Mouse (Mus musculus) midbrain, embryonic 14.5 days (tissue): ENCODE measurements around the gene Appl2. TPM values are rescaled to one million over a fixed set of nuclear protein-coding genes. Genes with fewer than 3 reads are reported as not detected.

Source experiments
- ATAC-seq: fragments of 200-750 bp; cut with Nextera tagmentation; 2 replicates; pipeline ENCODE4 v1.8.0; 2017; ENCODE audit warnings: moderate number of reproducible peaks, moderate library complexity; ENCODE audit not compliant: low FRiP score, low TSS enrichment
- DNase-seq: peaks from one replicate; pipeline ENCODE4 v3.0.0-alpha.2; 2015
- H3K27ac ChIP-seq: fragments of 300-500 bp; sonication (generic); replicated peaks from 2 replicates; pipeline ENCODE4 v1.5.1; 2014; ENCODE audit warnings: mild to moderate bottlenecking, low read depth, low read length, moderate library complexity
- H3K27me3 ChIP-seq: fragments of 300-500 bp; sonication (generic); 2 replicates; pipeline ENCODE4 v1.6.1; 2014; ENCODE audit warnings: low read length, control low read depth, mixed read lengths; ENCODE audit not compliant: control insufficient read depth, insufficient read depth
- H3K36me3 ChIP-seq: fragments of 300-500 bp; sonication (generic); 2 replicates; pipeline ENCODE4 v1.6.1; 2014; ENCODE audit warnings: low read length, control low read depth; ENCODE audit not compliant: control insufficient read depth, insufficient read depth
- H3K4me1 ChIP-seq: fragments of 300-500 bp; sonication (generic); 2 replicates; pipeline ENCODE4 v1.6.1; 2014; ENCODE audit warnings: mild to moderate bottlenecking, antibody characterized with exemption, low read length, control low read depth; ENCODE audit not compliant: control insufficient read depth, insufficient read depth
- H3K4me2 ChIP-seq: fragments of 300-500 bp; sonication (generic); 2 replicates; pipeline ENCODE4 v1.6.1; 2014; ENCODE audit warnings: mild to moderate bottlenecking, low read length, moderate library complexity
- H3K4me3 ChIP-seq: fragments of 300-500 bp; sonication (generic); replicated peaks from 2 replicates; pipeline ENCODE4 v1.5.1; 2014; ENCODE audit warnings: low read depth, low read length
- H3K9ac ChIP-seq: fragments of 300-500 bp; sonication (generic); replicated peaks from 2 replicates; pipeline ENCODE4 v1.6.1; 2014; ENCODE audit warnings: mild to moderate bottlenecking, low read length, moderate library complexity
- H3K9me3 ChIP-seq: fragments of 300-500 bp; sonication (generic); 2 replicates; pipeline ENCODE4 v1.6.1; 2016; ENCODE audit warnings: low read length, control low read depth, mixed read lengths; ENCODE audit not compliant: control insufficient read depth
- WGBS: fragments of 180-500 bp; shearing (Covaris S2); extraction: QIAGEN DNeasy Blood & Tissue Kit; methylation state at CpG from one replicate; pipeline ENCODE4 v1.1.7; 2014; 5-methylcytosine and 5-hydroxymethylcytosine counted together
- polyA plus RNA-seq: library from polyadenylated mRNA; unstranded; fragments of >200 nt; fragmentation: Nextera tagmentation; extraction: Ambion mirVana; gene quantifications from 2 replicates; pipeline ENCODE4 v1.2.1, GENCODE M21; 2014

The Appl2 gene
- 27.9 and 38.7 TPM in 2 replicates for polyA plus RNA-seq

- Histone ChIP-seq H3K4me3 (peak within 1 kb of the TSS; percentile 69), H3K9ac (peak within 1 kb of the TSS; percentile 67), H3K4me1 (peaks cover 23% of the 10 kb centered on the region), H3K27me3 (no peaks in the 10 kb centered on the region), H3K9me3 (no peaks in the 10 kb centered on the region), H3K4me2 (peak within 1 kb of the TSS; percentile 73), H3K36me3 (no peaks in the 10 kb centered on the region), H3K27ac (peak within 1 kb of the TSS; percentile 72)
- DNase-seq: peak; percentile 90
- under 1% methylated on average over 59 of the region's 59 CpGs for WGBS
- ATAC-seq: peak; percentile 96
Measured at GRCm38 (mm10) chr10:83648131-83649020, at the start of gene Appl2. Gene Appl2 (minus strand): TSS chr10:83648738.

GRCm38 (mm10) chr10:83696226-83696625 is 47.7 kb upstream of the Appl2 start:
- H3K9ac ChIP-seq: no peak overlapping the region
- 91% methylated on average over 4 of the region's 4 CpGs for WGBS
- no peaks in the 10 kb centered on the region for H3K27me3 ChIP-seq
- H3K9me3 ChIP-seq: no peaks in the 10 kb centered on the region
- H3K4me3 ChIP-seq: no peak overlapping the region
- no peak overlapping the region for H3K4me2 ChIP-seq
- H3K4me1 ChIP-seq: no peaks in the 10 kb centered on the region
- no peak for ATAC-seq
- H3K36me3 ChIP-seq: no peaks in the 10 kb centered on the region
- no peak for DNase-seq
- H3K27ac ChIP-seq: no peak overlapping the region

GRCm38 (mm10) chr10:83692175-83692895 is 43.8 kb upstream of the Appl2 start:
- Histone ChIP-seq H3K4me3 (no peak overlapping the region), H3K27ac (no peak overlapping the region), H3K9ac (no peak overlapping the region), H3K9me3 (no peaks in the 10 kb centered on the region), H3K4me2 (no peak overlapping the region), H3K4me1 (no peaks in the 10 kb centered on the region), H3K27me3 (no peaks in the 10 kb centered on the region), H3K36me3 (no peaks in the 10 kb centered on the region)
- ATAC-seq: no peak
- 87% methylated on average over 11 of the region's 11 CpGs for WGBS
- no peak for DNase-seq

- 95% methylated on average over 2 of the region's 2 CpGs for WGBS
- no peak for ATAC-seq
Measured at GRCm38 (mm10) chr10:83688215-83688614, 39.7 kb upstream of the Appl2 start.

GRCm38 (mm10) chr10:83681334-83681733 is 32.8 kb upstream of the Appl2 start:
- Histone ChIP-seq H3K27ac (no peak overlapping the region), H3K4me3 (no peak overlapping the region), H3K4me2 (no peak overlapping the region), H3K9me3 (no peaks in the 10 kb centered on the region), H3K4me1 (no peaks in the 10 kb centered on the region), H3K9ac (no peak overlapping the region), H3K36me3 (no peaks in the 10 kb centered on the region), H3K27me3 (no peaks in the 10 kb centered on the region)
- DNase-seq (peak; percentile 35), ATAC-seq (no peak)
- 53% methylated on average over 12 of the region's 12 CpGs for WGBS

More at GRCm38 (mm10) chr10:83688215-83688614, 39.7 kb upstream of the Appl2 start:
- H3K9me3 ChIP-seq: no peaks in the 10 kb centered on the region
- no peaks in the 10 kb centered on the region for H3K27me3 ChIP-seq
- no peaks in the 10 kb centered on the region for H3K36me3 ChIP-seq
- H3K27ac ChIP-seq: no peak overlapping the region
- no peak for DNase-seq
- H3K4me3 ChIP-seq: no peak overlapping the region
- H3K4me2 ChIP-seq: no peak overlapping the region
- H3K9ac ChIP-seq: no peak overlapping the region
- H3K4me1 ChIP-seq: no peaks in the 10 kb centered on the region

- no peak for DNase-seq
- no peak overlapping the region for H3K9ac ChIP-seq
- no peak for ATAC-seq
- no peaks in the 10 kb centered on the region for H3K9me3 ChIP-seq
- no peak overlapping the region for H3K27ac ChIP-seq
- H3K4me2 ChIP-seq: no peak overlapping the region
- no peak overlapping the region for H3K4me3 ChIP-seq
- 93% methylated on average over 4 of the region's 4 CpGs for whole genome bisulfite sequencing
- no peaks in the 10 kb centered on the region for H3K4me1 ChIP-seq
- H3K36me3 ChIP-seq: no peaks in the 10 kb centered on the region
- no peaks in the 10 kb centered on the region for H3K27me3 ChIP-seq
Measured at GRCm38 (mm10) chr10:83666556-83666955, 18.0 kb upstream of the Appl2 start.

GRCm38 (mm10) chr10:83661925-83662324 is 13.4 kb upstream of the Appl2 start:
- ATAC-seq (no peak), DNase-seq (no peak)
- no peaks in the 10 kb centered on the region for H3K4me1 ChIP-seq
- no peaks in the 10 kb centered on the region for H3K9me3 ChIP-seq
- H3K27ac ChIP-seq: no peak overlapping the region
- WGBS: 91% methylated on average over 8 of the region's 8 CpGs
- H3K4me2 ChIP-seq: no peak overlapping the region
- no peaks in the 10 kb centered on the region for H3K36me3 ChIP-seq
- H3K27me3 ChIP-seq: no peaks in the 10 kb centered on the region
- H3K9ac ChIP-seq: no peak overlapping the region
- no peak overlapping the region for H3K4me3 ChIP-seq

- ATAC-seq (no peak), DNase-seq (no peak)
- 70% methylated on average over 4 of the region's 4 CpGs for WGBS
Measured at GRCm38 (mm10) chr10:83660605-83661004, 12.1 kb upstream of the Appl2 start.

More at GRCm38 (mm10) chr10:83660605-83661004, 12.1 kb upstream of the Appl2 start:
- H3K27me3 ChIP-seq: no peaks in the 10 kb centered on the region
- no peaks in the 10 kb centered on the region for H3K36me3 ChIP-seq
- no peak overlapping the region for H3K9ac ChIP-seq
- no peak overlapping the region for H3K27ac ChIP-seq
- no peaks in the 10 kb centered on the region for H3K4me1 ChIP-seq
- H3K9me3 ChIP-seq: no peaks in the 10 kb centered on the region
- no peak overlapping the region for H3K4me2 ChIP-seq
- no peak overlapping the region for H3K4me3 ChIP-seq
